Mouse (Mus musculus) CH12.LX (cell line): Measurements from ENCODE around the gene Pmf1. TPM values are rescaled to one million over a fixed set of nuclear protein-coding genes. Genes with fewer than 3 reads are reported as not detected.

Experiments used
- DNase-seq: peaks from one replicate; pipeline ENCODE4 v3.0.0-alpha.2; 2013; ENCODE audit errors: extremely low read depth
- H3K27ac ChIP-seq: 2 replicates; pipeline ENCODE4 v1.5.1; 2012; ENCODE audit warnings: low read depth, mild to moderate bottlenecking, control low read depth, moderate library complexity; ENCODE audit not compliant: insufficient read depth
- H3K27me3 ChIP-seq: replicated peaks from 2 replicates; pipeline ENCODE3; 2012; ENCODE audit warnings: inconsistent platforms
- H3K36me3 ChIP-seq, 2 experiments: replicated peaks in 1 of 2; 2 replicates each; pipeline versions ENCODE3 to v1.6.1; 2012; ENCODE audit warnings: inconsistent platforms in 1 of 2, low read length in 1 of 2, mild to moderate bottlenecking in 1 of 2, mixed read lengths in 1 of 2, moderate library complexity in 1 of 2; ENCODE audit not compliant: control insufficient read depth in 1 of 2, insufficient read depth in 1 of 2
- H3K4me1 ChIP-seq, 2 experiments: 2 replicates each; pipeline ENCODE4 v1.6.1; 2012; ENCODE audit warnings: inconsistent platforms in 1 of 2, moderate library complexity in 1 of 2; ENCODE audit not compliant: insufficient read depth in 2 of 2, control insufficient read depth in 1 of 2
- H3K4me2 ChIP-seq: 2 replicates; pipeline ENCODE4 v1.6.1; 2012; ENCODE audit warnings: low read depth, mild to moderate bottlenecking, control low read depth; ENCODE audit not compliant: poor library complexity, insufficient read depth, severe bottlenecking
- H3K4me3 ChIP-seq, 3 experiments: fragments of 150-350 bp in 1 of 3; sonication (generic) in 1 of 3; replicated peaks in 1 of 3; 2 replicates each; pipeline versions ENCODE3 to v1.5.1; 2011 to 2012; ENCODE audit warnings: low read depth in 2 of 3, low read length in 2 of 3, mild to moderate bottlenecking in 2 of 3, moderate library complexity in 2 of 3, control low read depth in 1 of 3, improper control_type of control experiment in 1 of 3, inconsistent platforms in 1 of 3, mixed read lengths in 1 of 3; ENCODE audit not compliant: poor library complexity in 1 of 3
- H3K79me2 ChIP-seq: replicated peaks from 2 replicates; pipeline ENCODE4 v1.6.1; 2012; ENCODE audit warnings: mild to moderate bottlenecking, moderate library complexity; ENCODE audit not compliant: control insufficient read depth, poor library complexity, insufficient read depth, severe bottlenecking; ENCODE audit errors: extremely low read depth
- H3K9ac ChIP-seq: 2 replicates; pipeline ENCODE4 v1.6.1; 2012; ENCODE audit warnings: low read depth, mild to moderate bottlenecking, control low read depth, moderate library complexity; ENCODE audit not compliant: insufficient read depth
- H3K9me3 ChIP-seq: replicated peaks from 2 replicates; pipeline ENCODE3; 2012; ENCODE audit warnings: low read length, inconsistent platforms, mixed read lengths
- BHLHE40 ChIP-seq: IDR thresholded peaks from 2 replicates; pipeline ENCODE4 v1.6.1; 2011; ENCODE audit warnings: mild to moderate bottlenecking, low read depth, low read length, improper control_type of control experiment
- CTCF ChIP-seq, 2 experiments: IDR thresholded peaks in 1 of 2; conservative IDR thresholded peaks in 1 of 2; 2 replicates each; pipeline ENCODE4 v1.5.1; 2011 to 2012; ENCODE audit warnings: low read depth in 2 of 2, low read length in 2 of 2, improper control_type of control experiment in 1 of 2, inconsistent platforms in 1 of 2, mild to moderate bottlenecking in 1 of 2, moderate library complexity in 1 of 2
- E2F4 ChIP-seq: IDR thresholded peaks from 2 replicates; pipeline ENCODE4 v1.6.1; 2011; ENCODE audit warnings: low read depth, low read length, improper control_type of control experiment; ENCODE audit not compliant: insufficient replicate concordance
- EP300 ChIP-seq: IDR thresholded peaks from 2 replicates; pipeline ENCODE4 v1.6.1; 2011; ENCODE audit warnings: low read length, improper control_type of control experiment
- ETS1 ChIP-seq: conservative IDR thresholded peaks from 2 replicates; pipeline ENCODE4 v1.6.1; 2012; ENCODE audit warnings: low read depth, mild to moderate bottlenecking, inconsistent platforms, low read length, improper control_type of control experiment, moderate library complexity
- JUN ChIP-seq: IDR thresholded peaks from 2 replicates; pipeline ENCODE4 v1.6.1; 2011; ENCODE audit warnings: low read depth, mild to moderate bottlenecking, low read length, improper control_type of control experiment, moderate library complexity; ENCODE audit not compliant: insufficient read depth
- KAT2A ChIP-seq: IDR thresholded peaks from 2 replicates; pipeline ENCODE4 v1.6.1; 2012; ENCODE audit warnings: low read length, improper control_type of control experiment, inconsistent platforms; ENCODE audit not compliant: insufficient replicate concordance
- MAX ChIP-seq: IDR thresholded peaks from 2 replicates; pipeline ENCODE4 v1.6.1; 2011; ENCODE audit warnings: low read length, improper control_type of control experiment
- MAZ ChIP-seq: IDR thresholded peaks from 2 replicates; pipeline ENCODE4 v1.6.1; 2012; ENCODE audit warnings: low read depth, mild to moderate bottlenecking, inconsistent platforms, low read length, improper control_type of control experiment, moderate library complexity
- MEF2A ChIP-seq: IDR thresholded peaks from 2 replicates; pipeline ENCODE4 v1.6.1; 2014; ENCODE audit warnings: low read depth, mild to moderate bottlenecking, inconsistent platforms, low read length, improper control_type of control experiment, borderline replicate concordance
- NELFE ChIP-seq: IDR thresholded peaks from 2 replicates; pipeline ENCODE4 v1.6.1; 2011; ENCODE audit warnings: low read depth, low read length, improper control_type of control experiment
- NRF1 ChIP-seq: IDR thresholded peaks from 2 replicates; pipeline ENCODE4 v1.6.1; 2014; ENCODE audit warnings: low read depth, mild to moderate bottlenecking, inconsistent platforms, low read length, improper control_type of control experiment, moderate library complexity
- RAD21 ChIP-seq: IDR thresholded peaks from 2 replicates; pipeline ENCODE4 v1.6.1; 2011; ENCODE audit warnings: low read depth, mild to moderate bottlenecking, low read length, improper control_type of control experiment, moderate library complexity
- RCOR1 ChIP-seq: conservative IDR thresholded peaks from 2 replicates; pipeline ENCODE4 v1.6.1; 2012; ENCODE audit warnings: low read depth, mild to moderate bottlenecking, inconsistent platforms, low read length, improper control_type of control experiment
- SIN3A ChIP-seq: IDR thresholded peaks from 2 replicates; pipeline ENCODE4 v1.6.1; 2012; ENCODE audit warnings: low read length, improper control_type of control experiment, inconsistent platforms
- SMC3 ChIP-seq: IDR thresholded peaks from 2 replicates; pipeline ENCODE4 v1.6.1; 2011; ENCODE audit warnings: low read depth, low read length, improper control_type of control experiment
- TBP ChIP-seq: conservative IDR thresholded peaks from 2 replicates; pipeline ENCODE4 v1.6.1; 2011; ENCODE audit warnings: low read depth, low read length, improper control_type of control experiment
- TCF12 ChIP-seq: IDR thresholded peaks from 2 replicates; pipeline ENCODE4 v1.6.1; 2014; ENCODE audit warnings: low read depth, mild to moderate bottlenecking, inconsistent platforms, low read length, improper control_type of control experiment
- UBTF ChIP-seq: IDR thresholded peaks from 2 replicates; pipeline ENCODE4 v1.6.1; 2012; ENCODE audit warnings: low read depth, mild to moderate bottlenecking, inconsistent platforms, low read length, improper control_type of control experiment, moderate library complexity
- USF1 ChIP-seq: IDR thresholded peaks from 2 replicates; pipeline ENCODE4 v1.6.1; 2014; ENCODE audit warnings: low read depth, mild to moderate bottlenecking, inconsistent platforms, low read length, improper control_type of control experiment
- USF2 ChIP-seq: conservative IDR thresholded peaks from 2 replicates; pipeline ENCODE4 v1.6.1; 2011; ENCODE audit warnings: low read depth, low read length, improper control_type of control experiment
- ZMIZ1 ChIP-seq: IDR thresholded peaks from 2 replicates; pipeline ENCODE4 v1.6.1; 2012; ENCODE audit warnings: low read depth, mild to moderate bottlenecking, inconsistent platforms, low read length, improper control_type of control experiment
- ZNF384 ChIP-seq: IDR thresholded peaks from 2 replicates; pipeline ENCODE4 v1.6.1; 2012; ENCODE audit warnings: low read depth, low read length, improper control_type of control experiment, inconsistent platforms
- dilution Hi-C: fragments of 300-500 bp; cut with MboI; formaldehyde crosslinking; loops from 2 replicates; pipeline ENCODE4 v1.14.3; 2020; ENCODE audit warnings: low sequenced_read_pairs; ENCODE audit not compliant: extremely low pct_unique_long_range_greater_than_20kb, extremely low pct_ligation_motif_present
- in situ Hi-C: fragments of 300-500 bp; cut with MboI; formaldehyde crosslinking; loops from 3 replicates; pipeline ENCODE4 v1.14.3; 2019; ENCODE audit warnings: low sequenced_read_pairs, low pct_ligation_motif_present, low pct_unique_long_range_greater_than_20kb, mixed read lengths
- polyA plus RNA-seq: library from polyadenylated mRNA; unstranded; fragments of >175 nt; gene quantifications from 2 replicates; pipeline ENCODE4 v1.2.1, GENCODE M21; 2012; ENCODE audit warnings: low read depth; ENCODE audit not compliant: insufficient read length
- total RNA-seq, 2 experiments: library from RNA; depleted of rRNA; stranded (reverse); fragments of 300-350 nt in 1 of 2; fragments of >200 nt in 1 of 2; gene quantifications; 2 replicates each; pipeline ENCODE4 v1.2.3; 2012 to 2014

Gene Pmf1
- total and polyA plus RNA-seq, 3 experiments = 99.9 to 144 (median 104) TPM

DNA sequence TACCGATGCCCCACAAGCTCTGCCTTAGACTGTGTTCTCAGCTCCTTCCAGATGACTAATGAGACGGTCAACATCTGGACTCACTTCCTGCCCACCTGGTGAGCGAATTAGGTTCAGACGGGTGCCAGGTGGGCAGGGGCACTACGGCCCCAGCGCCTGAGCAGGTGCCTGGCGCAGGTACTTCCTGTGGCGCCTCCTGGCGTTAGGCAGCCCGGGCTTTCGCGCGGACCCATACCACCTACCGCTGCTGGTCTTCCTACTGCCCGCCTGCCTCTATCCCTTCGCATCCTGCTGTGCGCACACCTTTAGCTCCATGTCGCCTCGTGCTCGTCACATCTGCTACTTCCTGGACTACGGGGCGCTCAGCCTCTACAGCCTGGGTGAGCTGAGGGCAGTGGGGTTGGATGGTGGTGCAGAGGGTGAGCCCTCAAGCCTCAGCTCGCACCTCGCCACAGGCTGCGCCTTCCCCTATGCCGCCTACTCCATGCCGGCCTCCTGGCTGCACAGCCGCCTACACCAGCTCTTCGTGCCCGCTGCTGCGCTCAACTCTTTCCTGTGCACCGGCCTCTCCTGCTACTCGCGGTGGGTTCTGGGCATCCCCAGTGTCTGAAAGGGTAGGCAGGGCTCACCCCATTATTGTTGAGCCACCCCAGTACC, 44.3 kb downstream of the Pmf1 start:
- Histone ChIP-seq H3K9ac (no peak overlapping the region), H3K79me2 (no peaks in the 10 kb centered on the region), H3K4me3 (no peak overlapping the region), H3K4me1 (no peaks in the 10 kb centered on the region), H3K4me2 (no peak overlapping the region), H3K9me3 (peaks cover 7% of the 10 kb centered on the region), H3K27ac (no peak overlapping the region), H3K27me3 (no peaks in the 10 kb centered on the region), H3K36me3 (peaks cover 18 to 49% of the 10 kb centered on the region in 2 experiments)
- TF ChIP-seq ZMIZ1 = no peak
- no peak for TF ChIP-seq RCOR1
- no peak for TF ChIP-seq ETS1
- TF ChIP-seq SIN3A = no peak
- no peak for TF ChIP-seq MAZ
- no peak for TF ChIP-seq USF1
- no peak for TF ChIP-seq JUN
- no peak for TF ChIP-seq TCF12
- TF ChIP-seq MEF2A = no peak
- no peak for TF ChIP-seq NELFE
- no peak for TF ChIP-seq USF2
- no peak for TF ChIP-seq RAD21
- no peak for TF ChIP-seq UBTF
- no peak for TF ChIP-seq ZNF384
- DNase-seq = no peak
- dilution Hi-C loops (no loop called here), in situ Hi-C loops (no loop called here)

DNA sequence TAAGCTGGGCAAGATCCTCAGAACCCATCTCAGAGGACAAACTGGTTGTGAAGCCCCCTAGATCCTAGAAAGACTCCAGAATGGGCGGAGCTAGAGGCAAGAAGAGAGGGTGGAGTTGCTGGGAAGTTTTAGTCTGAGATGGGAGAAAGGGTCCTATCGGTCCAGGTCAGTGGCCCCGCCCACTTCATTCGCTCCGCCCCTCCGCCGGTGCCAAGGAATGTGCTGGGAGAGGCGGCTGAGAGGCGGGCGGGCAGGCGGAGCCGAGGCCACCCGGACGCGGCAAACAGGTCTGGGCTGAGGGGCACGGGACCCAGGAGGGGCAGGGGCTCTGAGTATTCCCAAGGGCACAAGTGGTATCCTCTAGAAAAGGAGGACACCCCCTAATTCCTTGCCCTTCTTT, 45.8 kb downstream of the Pmf1 start, which contains the start of gene Paqr6:
Gene Paqr6, plus strand, starts transcription at position 248 of the 400 bp plus-strand sequence.
- Histone ChIP-seq H3K9ac (no peak within 1 kb of the TSS), H3K27me3 (no peaks in the 10 kb centered on the region), H3K4me1 (no peaks in the 10 kb centered on the region), H3K36me3 (peaks cover 33 to 64% of the 10 kb centered on the region in 2 experiments), H3K4me2 (no peak within 1 kb of the TSS), H3K79me2 (no peaks in the 10 kb centered on the region), H3K9me3 (no peaks in the 10 kb centered on the region), H3K4me3 (no peak within 1 kb of the TSS), H3K27ac (no peak within 1 kb of the TSS)
- DNase-seq = no peak
- TF ChIP-seq SMC3 = no peak
- no peak for TF ChIP-seq EP300
- TF ChIP-seq NELFE = no peak
- no peak for TF ChIP-seq CTCF (conservative IDR thresholded peaks at IDR 0.05 in 1 of 2, IDR thresholded peaks at IDR 0.05 in 1 of 2; ENCODE audit: low read depth in 2 of 2, low read length in 2 of 2)
- TF ChIP-seq BHLHE40 = no peak
- no peak for TF ChIP-seq RCOR1
- TF ChIP-seq ETS1 = no peak
- no peak for TF ChIP-seq UBTF
- no peak for TF ChIP-seq JUN
- TF ChIP-seq E2F4 = no peak
- no peak for TF ChIP-seq TCF12
- no peak for TF ChIP-seq SIN3A
- TF ChIP-seq TBP = no peak
- no peak for TF ChIP-seq KAT2A
- no peak for TF ChIP-seq MAX
- TF ChIP-seq NRF1 = no peak
- in situ Hi-C loops = no loop called here
- dilution Hi-C loops = no loop called here
